Mouse (Mus musculus) cerebellum, adult 9-10 months (tissue): ENCODE results near the gene Nova2.
A peak's percentile ranks its signal among the peaks of the same experiment; 100 is the strongest.

Experiments
- DNase-seq: peaks from one replicate; pipeline ENCODE4 v3.0.0; 2022

Gene Nova2

GRCm38 (mm10) chr7:18987747-18988146 is 62.1 kb downstream of the Nova2 start:
- DNase-seq = peak; percentile 55

GRCm38 (mm10) chr7:18988780-18989179 is 63.1 kb downstream of the Nova2 start:
- DNase-seq = peak; percentile 63

- DNase-seq = peak; percentile 82
These were observed 64.3 kb downstream of the Nova2 start for GRCm38 (mm10) chr7:18989995-18990394.

GRCm38 (mm10) chr7:18990601-18991295 is 65.1 kb downstream of the Nova2 start, which contains the start of gene Mypop:
TSS of gene Mypop (plus strand) at chr7:18991245.
- DNase-seq = peak; percentile 100

DNA sequence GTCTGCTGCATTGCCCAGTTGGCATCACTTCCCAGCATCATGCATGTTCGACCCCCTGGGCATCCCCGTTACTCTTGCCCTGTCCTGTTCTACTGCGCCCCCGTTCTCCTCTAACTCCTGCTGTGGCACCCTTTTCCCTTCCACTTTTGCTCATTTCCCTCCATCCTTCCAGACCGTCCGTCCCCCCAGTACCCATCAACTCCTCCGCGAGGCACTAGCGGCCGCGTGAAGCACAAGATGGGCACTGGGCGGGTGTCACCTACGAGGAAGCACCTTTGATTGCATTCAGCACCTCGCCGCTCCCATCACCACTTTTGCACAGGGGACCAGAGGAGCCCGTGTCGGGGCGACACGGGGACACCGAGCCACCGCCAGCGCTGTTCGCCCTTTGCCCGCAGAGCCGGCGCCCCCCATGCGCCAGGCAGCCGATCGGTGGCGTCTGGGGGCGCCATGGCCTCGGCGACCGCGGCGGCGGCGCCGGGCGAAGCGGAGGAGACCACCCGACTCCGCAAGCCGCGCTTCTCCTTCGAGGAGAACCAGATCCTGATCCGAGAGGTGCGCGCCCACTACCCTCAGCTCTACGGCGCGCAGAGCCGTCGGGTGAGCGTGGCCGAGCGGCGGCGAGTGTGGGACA is 66.1 kb downstream of the Nova2 start:
- no peak for DNase-seq

- DNase-seq = peak; percentile 70
These were observed 66.6 kb downstream of the Nova2 start for GRCm38 (mm10) chr7:18992294-18992675.

- no peak for DNase-seq
These were observed 67.3 kb downstream of the Nova2 start for GRCm38 (mm10) chr7:18993036-18993435.

DNA sequence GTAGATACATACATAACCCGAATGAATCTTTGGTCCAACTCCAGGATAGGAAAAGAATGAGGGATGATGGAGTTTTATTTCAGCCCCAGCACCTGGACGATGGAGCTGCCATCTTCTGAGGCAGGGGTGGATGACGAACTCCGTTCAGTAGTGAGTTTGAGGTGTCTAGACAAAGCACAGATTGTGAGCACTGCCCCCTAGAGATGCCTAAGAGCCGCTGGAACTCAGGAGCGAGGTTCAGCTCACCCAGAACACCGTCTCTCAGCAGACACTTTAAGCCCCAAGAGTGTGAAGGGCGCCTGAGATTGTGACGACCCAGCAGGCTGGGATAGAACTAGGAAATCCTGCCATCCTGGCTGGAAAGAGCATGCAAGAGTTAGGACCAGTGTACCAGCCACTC is 73.1 kb downstream of the Nova2 start:
- DNase-seq = peak; percentile 35

DNA sequence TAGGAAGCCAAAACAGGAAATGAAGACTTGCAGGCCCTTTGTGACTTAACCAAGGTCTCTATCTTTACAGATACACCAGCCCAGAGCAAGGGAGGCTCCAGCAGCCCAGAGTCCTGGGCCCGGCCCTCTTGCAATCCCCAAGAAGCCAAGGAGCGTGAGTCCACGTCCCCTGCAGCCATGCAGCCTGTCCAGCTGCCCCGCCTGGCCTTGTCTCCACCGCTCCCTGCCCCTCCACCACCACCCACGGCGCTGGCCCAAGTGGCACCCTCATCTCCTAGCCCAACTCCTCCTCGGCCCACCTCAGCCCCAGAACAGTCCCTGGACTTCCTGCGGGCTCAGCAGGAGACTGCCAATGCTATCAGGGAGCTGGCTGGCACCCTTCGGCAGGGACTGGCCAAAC is 74.7 kb downstream of the Nova2 start:
- DNase-seq = peak; percentile 49

DNA sequence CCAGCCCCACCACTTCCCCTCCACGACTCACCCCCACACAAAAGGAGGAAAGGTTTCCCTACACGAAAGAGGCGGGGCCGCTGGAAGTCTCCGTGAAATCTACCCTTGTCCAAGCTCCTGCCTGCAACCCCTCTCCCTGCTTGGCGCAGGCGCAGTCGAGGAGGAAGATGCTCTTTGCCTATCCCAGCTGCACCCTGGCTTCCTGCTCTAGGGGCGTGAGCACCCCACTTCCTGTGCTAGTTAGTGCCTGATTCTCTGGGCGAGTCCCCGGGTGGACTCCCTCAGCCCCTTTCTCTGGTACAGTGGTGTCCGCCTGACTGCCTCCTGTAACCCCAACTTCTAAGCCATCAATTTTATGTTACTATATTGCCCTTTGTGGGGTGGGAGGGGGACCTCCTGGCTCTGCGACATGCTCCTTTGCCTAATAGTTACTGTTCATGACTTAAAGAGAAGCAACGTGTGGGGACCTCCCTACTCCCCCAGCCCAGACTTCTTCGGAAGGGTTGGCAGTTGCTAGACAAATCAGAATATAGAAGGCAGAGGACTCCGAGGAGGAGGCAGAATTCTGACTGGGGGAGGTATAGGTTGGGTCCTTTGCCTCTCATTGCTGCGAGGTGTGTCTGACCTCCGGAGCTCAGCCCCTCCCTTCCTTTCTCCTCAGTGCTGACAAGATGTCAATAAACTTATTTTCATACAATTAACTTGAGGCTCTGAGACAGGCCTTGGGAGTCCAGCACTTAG is 75.5 kb downstream of the Nova2 start:
- peak; percentile 63 for DNase-seq

- peak; percentile 72 for DNase-seq
These were observed 76.1 kb downstream of the Nova2 start for GRCm38 (mm10) chr7:19001807-19002085.

DNA sequence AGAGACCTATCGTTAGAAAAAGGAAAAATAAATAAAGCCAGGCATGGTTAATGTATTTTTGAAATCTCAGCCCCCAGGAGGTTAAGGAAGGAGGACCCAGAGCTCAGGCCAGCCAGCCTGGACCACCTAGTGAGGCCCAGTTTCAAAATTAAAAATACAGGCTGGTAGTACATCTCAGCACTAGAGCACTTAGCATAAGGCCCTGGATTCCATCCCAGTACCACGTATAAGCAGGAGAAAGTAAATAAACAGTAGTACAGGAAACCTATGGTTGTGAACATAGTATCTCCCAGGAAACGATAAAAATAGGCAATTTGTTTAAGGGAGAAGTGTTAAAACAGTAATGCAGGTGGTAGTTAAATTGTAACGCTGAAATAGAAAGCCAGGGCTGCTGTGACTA is 76.4 kb downstream of the Nova2 start:
- DNase-seq = no peak

GRCm38 (mm10) chr7:19002848-19003498 is 77.3 kb downstream of the Nova2 start:
- peak; percentile 92 for DNase-seq

GRCm38 (mm10) chr7:19003902-19004630 is 78.4 kb downstream of the Nova2 start, which contains the start of gene Irf2bp1:
TSS of gene Irf2bp1 (plus strand) at chr7:19004044.
- DNase-seq = peak; percentile 97

DNA sequence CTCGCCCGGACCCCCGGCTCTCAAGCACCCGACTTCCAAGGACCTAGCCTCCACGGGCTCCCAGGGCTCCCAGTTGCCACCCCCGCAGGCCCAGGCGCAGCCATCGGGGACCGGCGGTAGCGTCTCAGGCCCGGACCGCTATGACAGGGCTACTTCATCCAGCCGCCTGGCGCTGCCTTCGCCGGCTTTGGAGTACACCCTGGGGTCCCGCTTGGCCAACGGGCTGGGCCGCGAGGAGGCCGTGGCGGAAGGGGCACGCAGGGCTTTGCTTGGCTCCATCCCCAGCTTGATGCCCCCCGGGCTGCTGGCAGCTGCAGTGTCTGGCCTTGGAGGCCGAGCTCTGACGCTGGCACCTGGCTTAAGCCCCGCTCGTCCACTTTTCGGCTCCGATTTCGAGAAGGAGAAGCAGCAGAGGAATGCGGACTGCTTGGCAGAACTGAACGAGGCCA is 79.0 kb downstream of the Nova2 start:
- peak; percentile 73 for DNase-seq

DNA sequence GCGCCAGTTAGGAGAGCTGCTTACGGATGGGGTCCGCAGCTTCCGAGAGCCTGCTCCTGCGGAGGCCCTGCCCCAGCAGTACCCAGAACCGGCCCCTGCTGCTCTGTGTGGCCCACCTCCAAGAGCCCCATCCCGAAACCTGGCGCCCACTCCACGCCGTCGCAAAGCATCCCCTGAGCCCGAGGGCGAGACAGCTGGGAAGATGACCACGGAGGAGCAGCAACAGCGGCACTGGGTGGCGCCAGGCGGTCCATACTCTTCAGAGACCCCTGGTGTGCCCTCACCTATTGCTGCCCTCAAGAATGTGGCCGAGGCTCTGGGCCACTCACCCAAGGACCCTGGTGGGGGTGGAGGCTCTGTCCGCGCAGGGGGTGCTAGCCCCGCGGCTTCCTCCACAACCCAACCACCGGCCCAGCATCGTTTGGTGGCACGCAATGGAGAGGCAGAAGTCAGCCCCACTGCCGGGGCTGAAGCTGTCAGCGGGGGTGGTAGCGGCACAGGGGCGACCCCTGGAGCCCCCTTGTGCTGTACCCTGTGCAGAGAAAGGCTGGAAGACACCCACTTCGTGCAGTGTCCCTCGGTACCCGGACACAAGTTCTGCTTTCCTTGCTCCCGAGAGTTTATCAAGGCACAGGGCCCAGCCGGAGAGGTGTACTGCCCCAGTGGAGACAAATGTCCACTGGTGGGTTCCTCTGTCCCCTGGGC is 79.9 kb downstream of the Nova2 start:
- no peak for DNase-seq

DNA sequence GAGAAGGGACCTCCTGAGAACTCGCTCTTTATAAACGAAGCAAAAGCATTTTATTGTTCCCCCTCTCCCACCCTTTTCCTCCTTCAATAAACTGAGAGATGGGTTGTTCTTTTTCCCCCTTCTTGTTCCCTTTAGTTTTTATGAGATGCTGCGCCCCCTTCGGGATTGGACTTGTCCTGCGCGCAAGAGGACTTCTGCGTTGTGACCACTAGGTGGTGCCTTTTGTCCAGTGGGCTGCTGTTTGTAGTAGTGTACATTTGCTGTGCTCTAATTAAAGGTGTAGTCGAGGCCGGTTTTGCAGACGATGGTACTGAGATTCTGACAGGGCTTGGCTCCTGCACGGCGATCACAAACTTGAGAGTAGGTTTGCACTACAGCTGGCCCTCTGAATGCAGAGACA is 80.8 kb downstream of the Nova2 start:
- DNase-seq = peak; percentile 93

DNA sequence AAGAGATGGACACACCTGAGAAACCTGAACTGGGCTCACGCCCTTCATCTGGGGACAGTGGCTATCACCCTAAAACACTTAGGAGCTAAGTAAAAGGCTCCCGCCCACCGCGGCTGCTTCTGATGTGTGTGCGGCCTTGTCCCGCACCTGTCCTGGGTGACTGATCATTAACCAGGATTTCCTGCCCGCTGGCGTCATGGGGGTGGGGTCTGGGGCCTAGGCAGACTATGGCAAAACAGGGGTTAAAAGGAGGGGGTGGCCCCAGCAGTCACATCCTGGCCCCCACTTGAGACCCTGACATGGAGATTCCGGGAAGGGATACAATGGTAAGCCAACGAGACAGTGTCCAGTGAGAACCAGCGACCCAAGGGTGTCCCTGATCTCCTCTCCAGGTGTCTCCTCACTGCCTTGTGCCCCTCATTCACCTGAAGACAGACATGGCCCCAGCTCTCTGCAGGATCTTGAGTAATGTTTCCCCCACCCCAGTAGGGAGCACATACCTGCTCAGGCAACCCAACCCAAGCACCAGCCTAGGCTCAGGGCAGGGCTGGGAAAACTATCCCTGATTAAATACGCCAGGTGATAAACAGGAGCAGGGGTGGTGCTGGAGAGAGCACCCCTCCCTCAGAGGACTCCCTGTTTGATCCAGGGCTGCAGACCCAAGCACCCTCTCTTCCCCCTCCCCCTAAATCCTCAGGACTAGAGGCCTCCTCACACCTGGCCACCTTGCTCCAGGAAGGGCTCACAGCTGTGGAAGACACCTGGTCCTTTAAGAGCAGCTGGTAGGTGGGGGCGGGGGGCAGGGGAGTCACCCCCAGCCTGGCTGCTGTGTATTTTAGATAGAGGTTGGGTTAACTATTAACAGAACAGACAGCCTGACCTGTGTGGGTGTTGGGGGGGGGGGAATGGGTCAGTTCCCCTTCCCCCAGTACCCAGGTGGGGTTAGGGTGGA is 81.6 kb downstream of the Nova2 start:
- DNase-seq = peak; percentile 55

DNA sequence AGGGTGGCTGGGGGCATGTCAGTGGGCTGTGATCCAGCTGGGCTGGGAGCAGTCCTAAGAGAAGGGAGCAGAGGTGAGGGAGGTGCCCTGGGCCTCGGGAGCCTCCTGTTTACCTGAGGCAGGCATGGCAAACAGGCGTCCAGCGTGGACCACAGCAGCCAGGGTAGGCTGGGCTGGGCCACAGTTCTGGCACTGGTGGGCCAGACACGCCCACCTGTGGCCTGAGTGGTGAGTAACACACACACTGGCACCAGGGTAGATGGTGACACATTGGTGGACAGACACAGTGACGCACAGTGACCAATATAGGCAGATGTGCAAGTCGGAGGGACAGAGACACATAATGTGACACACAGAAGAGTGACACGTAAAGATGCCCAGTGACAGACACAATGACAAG is 84.9 kb downstream of the Nova2 start:
- peak; percentile 37 for DNase-seq

- DNase-seq = peak; percentile 50
These were observed 86.4 kb downstream of the Nova2 start for GRCm38 (mm10) chr7:19012025-19012621.
